In the genomic region with DNA sequence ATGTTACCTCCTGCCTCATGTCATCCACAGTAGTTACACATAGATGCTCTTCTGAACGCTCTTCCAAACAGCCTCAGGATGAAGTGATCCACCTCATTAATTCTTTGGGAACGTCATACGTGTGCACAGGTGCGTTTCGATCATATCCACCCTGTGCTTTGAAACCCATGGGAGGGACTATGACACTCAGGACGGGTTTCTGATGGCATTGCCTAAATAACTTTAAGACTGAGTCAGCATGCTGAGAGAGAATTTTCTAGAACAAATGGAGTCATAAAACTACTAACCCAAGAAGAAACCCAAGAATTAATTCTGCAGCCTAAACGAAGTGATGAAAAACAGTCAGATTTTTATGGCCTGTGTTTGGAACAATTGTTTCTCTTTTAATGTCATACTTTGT, we compare ENCODE assay signal across 20 mouse cellular contexts. TPM values are rescaled to one million over a fixed set of nuclear protein-coding genes. Genes with fewer than 3 reads are reported as not detected.
A peak's percentile ranks its signal among the peaks of the same experiment; 100 is the strongest.
DNase-seq lines count a peak whose midpoint lies in the region; ATAC-seq and TF ChIP-seq lines count a peak whose summit lies in the region.
"Had no signal": no experiment of that assay in that cellular context is flagged by ENCODE, and none has a peak within 500 bp of the region (broad histone marks: within the 10 kb centered on the region; RNA-seq: fewer than 3 reads in every experiment).

No protein-coding gene starts in this region.

- 82% methylated on average over 7 of the region's 7 CpGs for WGBS in intestine, embryonic 14.5 days
- WGBS in intestine, embryonic 16.5 days: 79% methylated on average over 7 of the region's 7 CpGs
- WGBS in midbrain, embryonic 11.5 days: 87% methylated on average over 7 of the region's 7 CpGs
- 90% methylated on average over 7 of the region's 7 CpGs for WGBS in midbrain, postnatal 0 days

- no peaks in the 10 kb centered on the region for H3K36me3 ChIP-seq in intestine, embryonic 14.5 days (ENCODE audit: control insufficient read depth, insufficient read depth, low read length)
- no peaks in the 10 kb centered on the region for H3K36me3 ChIP-seq in intestine, embryonic 16.5 days (ENCODE audit: control insufficient read depth, insufficient read depth, low read length)
- H3K36me3 ChIP-seq in midbrain, embryonic 11.5 days (ENCODE audit: control insufficient read depth, insufficient read depth, low read length): no peaks in the 10 kb centered on the region
- no peaks in the 10 kb centered on the region for H3K36me3 ChIP-seq in midbrain, postnatal 0 days (ENCODE audit: insufficient read depth, low read length)
- H3K36me3 ChIP-seq: G1E had no signal

- H3K4me2 ChIP-seq in intestine, embryonic 14.5 days (ENCODE audit: low read length): no peak overlapping the region
- H3K4me2 ChIP-seq in intestine, embryonic 16.5 days (ENCODE audit: low read depth, low read length): no peak overlapping the region
- no peak overlapping the region for H3K4me2 ChIP-seq in midbrain, embryonic 11.5 days
- no peak overlapping the region for H3K4me2 ChIP-seq in midbrain, postnatal 0 days (ENCODE audit: low read depth, low read length, poor library complexity, severe bottlenecking)

- in situ Hi-C loops in Patski (cut with MboI; ENCODE audit: low pct_unique_long_range_greater_than_20kb): no loop called here

- CTCF ChIA-PET in Patski (lab: Charles Lee): interaction anchor here (2.5 kb wide), 1 partner anchor 11 kb away, joined by 6 read pairs; no protein-coding TSS in a partner anchor

- H3K9me3 ChIP-seq in intestine, embryonic 14.5 days (ENCODE audit: control insufficient read depth, low read length): no peaks in the 10 kb centered on the region
- H3K9me3 ChIP-seq in intestine, embryonic 16.5 days (ENCODE audit: control insufficient read depth, low read length): no peaks in the 10 kb centered on the region
- H3K9me3 ChIP-seq in midbrain, embryonic 11.5 days (ENCODE audit: control insufficient read depth, low read length): no peaks in the 10 kb centered on the region
- H3K9me3 ChIP-seq in midbrain, postnatal 0 days (ENCODE audit: low read length): no peaks in the 10 kb centered on the region
- H3K9me3 ChIP-seq: G1E had no signal

- no peak for ATAC-seq in intestine, embryonic 14.5 days (replicated peaks; ENCODE audit: low FRiP score, low TSS enrichment, low read depth)
- no peak for ATAC-seq in intestine, embryonic 16.5 days
- ATAC-seq in midbrain, embryonic 11.5 days (ENCODE audit: low FRiP score): no peak
- ATAC-seq in midbrain, postnatal 0 days (ENCODE audit: low FRiP score): no peak
- peak; percentile 35 for ATAC-seq in Patski
- ATAC-seq in frontal cortex, adult (ENCODE audit: low TSS enrichment): no peak
- ATAC-seq: activated CD4-positive, CD25-positive, alpha-beta regulatory T cell, adult 4 months; CD4-positive, CD25-positive, alpha-beta regulatory T cell, adult 4 months had no signal

- TF ChIP-seq CTCF in midbrain, postnatal 0 days (IDR thresholded peaks at IDR 0.05): no peak
- no peak for TF ChIP-seq CTCF in Patski (IDR thresholded peaks at IDR 0.05)

- no peaks in the 10 kb centered on the region for H3K27me3 ChIP-seq in intestine, embryonic 14.5 days (replicated peaks; ENCODE audit: control insufficient read depth, insufficient read depth, low read length)
- H3K27me3 ChIP-seq in intestine, embryonic 16.5 days (replicated peaks; ENCODE audit: control insufficient read depth, insufficient read depth, low read length): no peaks in the 10 kb centered on the region
- H3K27me3 ChIP-seq in midbrain, embryonic 11.5 days (ENCODE audit: control insufficient read depth, insufficient read depth, low read length): no peaks in the 10 kb centered on the region
- H3K27me3 ChIP-seq in midbrain, postnatal 0 days (ENCODE audit: insufficient read depth, low read length): no peaks in the 10 kb centered on the region
- no peaks in the 10 kb centered on the region for H3K27me3 ChIP-seq in Patski

- H3K9ac ChIP-seq in intestine, embryonic 14.5 days (ENCODE audit: low read length): no peak overlapping the region
- no peak overlapping the region for H3K9ac ChIP-seq in intestine, embryonic 16.5 days (ENCODE audit: low read depth, low read length)
- H3K9ac ChIP-seq in midbrain, embryonic 11.5 days (ENCODE audit: low read length): no peak overlapping the region
- H3K9ac ChIP-seq in midbrain, postnatal 0 days (replicated peaks; ENCODE audit: low read length, poor library complexity, severe bottlenecking): no peak overlapping the region

- H3K27ac ChIP-seq in intestine, embryonic 14.5 days (ENCODE audit: low read depth): no peak overlapping the region
- H3K27ac ChIP-seq in intestine, embryonic 16.5 days (ENCODE audit: low read length): no peak overlapping the region
- H3K27ac ChIP-seq in midbrain, embryonic 11.5 days (ENCODE audit: low read depth, low read length): no peak overlapping the region
- no peak overlapping the region for H3K27ac ChIP-seq in midbrain, postnatal 0 days (ENCODE audit: low read depth, low read length)

- peak; percentile 35 for DNase-seq in intestine, embryonic 14.5 days (ENCODE audit: low spot score)
- peak; percentile 54 for DNase-seq in midbrain, embryonic 11.5 days (ENCODE audit: low spot score, missing footprints)
- no peak for DNase-seq in midbrain, postnatal 0 days (ENCODE audit: low spot score)
- peak; percentile 50 for DNase-seq in Patski (ENCODE audit: low read depth, low spot score)
- DNase-seq: adrenal gland, adult 2 months; adrenal gland, adult 8-10 months; adrenal gland, postnatal 10 days; adrenal gland, postnatal 14 days; adrenal gland, postnatal 25 days; adrenal gland, postnatal 36 days; B cell, adult 2 months; cerebellum, adult 11 months; cerebellum, adult 11-12 months; cerebellum, adult 18-20 months; cerebellum, adult 2 months had no signal

- no peaks in the 10 kb centered on the region for H3K4me1 ChIP-seq in intestine, embryonic 14.5 days (replicated peaks; ENCODE audit: control insufficient read depth, insufficient read depth, low read length)
- no peaks in the 10 kb centered on the region for H3K4me1 ChIP-seq in intestine, embryonic 16.5 days (ENCODE audit: control insufficient read depth, insufficient read depth, low read length)
- H3K4me1 ChIP-seq in midbrain, embryonic 11.5 days (ENCODE audit: control insufficient read depth, insufficient read depth, low read length): no peaks in the 10 kb centered on the region
- H3K4me1 ChIP-seq in midbrain, postnatal 0 days (ENCODE audit: insufficient read depth, low read length): no peaks in the 10 kb centered on the region

- H3K4me3 ChIP-seq in intestine, embryonic 14.5 days (ENCODE audit: low read depth, low read length): no peak overlapping the region
- no peak overlapping the region for H3K4me3 ChIP-seq in intestine, embryonic 16.5 days (ENCODE audit: low read length)
- H3K4me3 ChIP-seq in midbrain, embryonic 11.5 days (ENCODE audit: low read depth, low read length): no peak overlapping the region
- H3K4me3 ChIP-seq in midbrain, postnatal 0 days (ENCODE audit: low read depth, low read length): no peak overlapping the region

- POLR2A ChIA-PET in Patski (lab: Charles Lee): no interaction called here

RNA-seq across cellular contexts. Expression of a gene that starts 40.1 kb away (rescaled TPM):
- polyA plus RNA-seq in intestine, embryonic 14.5 days (2014; fragmentation: Nextera tagmentation; extraction: Ambion mirVana): 11.3 and 13.0 TPM in 2 replicates
- 23.9 and 31.0 TPM in 2 replicates for polyA plus RNA-seq in intestine, embryonic 16.5 days (2015; fragmentation: Nextera tagmentation; extraction: Ambion mirVana)
- 12.6 and 15.5 TPM in 2 replicates for polyA plus RNA-seq in midbrain, embryonic 11.5 days (2014; fragmentation: Nextera tagmentation; extraction: Ambion mirVana)
- total RNA-seq in midbrain, postnatal 0 days (2014; rRNA removed): 2.7 and 3.7 TPM in 2 replicates
- 4.0 and 4.7 TPM in 2 replicates for polyA plus RNA-seq in midbrain, postnatal 0 days (2015; fragmentation: Nextera tagmentation; extraction: Ambion mirVana)
- 3.8 TPM for polyA plus RNA-seq in Patski (2021)
- polyA plus RNA-seq: G1E had no signal

RNA-seq across cellular contexts. Expression of a gene that starts 43.3 kb away (rescaled TPM):
- polyA plus RNA-seq in intestine, embryonic 14.5 days (2014; fragmentation: Nextera tagmentation; extraction: Ambion mirVana): 58.0 and 63.4 TPM in 2 replicates
- polyA plus RNA-seq in intestine, embryonic 16.5 days (2015; fragmentation: Nextera tagmentation; extraction: Ambion mirVana): 79.1 and 82.8 TPM in 2 replicates
- 69.8 and 75.0 TPM in 2 replicates for polyA plus RNA-seq in midbrain, embryonic 11.5 days (2014; fragmentation: Nextera tagmentation; extraction: Ambion mirVana)
- total RNA-seq in midbrain, postnatal 0 days (2014; rRNA removed): 154 and 257 TPM in 2 replicates
- polyA plus RNA-seq in midbrain, postnatal 0 days (2015; fragmentation: Nextera tagmentation; extraction: Ambion mirVana): 101 and 108 TPM in 2 replicates
- 52.3 TPM for polyA plus RNA-seq in Patski (2021)
